Mouse (Mus musculus): ENCODE measurements around the gene Vmn2r59. TPM values are rescaled to one million over a fixed set of nuclear protein-coding genes. Genes with fewer than 3 reads are reported as not detected.

Gene Vmn2r59
- under 1 TPM in 1 of 2 experiments, not detected in 1; 0.09 TPM for total RNA-seq (2023)

GRCm38 (mm10) chr7:42058923-42059322 lies at the start of gene Vmn2r59:
Vmn2r59 (minus strand) TSS chr7:42059023.

GRCm38 (mm10) chr7:42107470-42107869 lies 48.6 kb upstream of the Vmn2r59 start, which contains the start of gene Vmn2r60:
Vmn2r60 (plus strand) TSS chr7:42107770.

Other genes starting within 250 kb of the Vmn2r59 start
- not detected for gene Vmn2r58, start 186.3 kb downstream of the Vmn2r59 start, total RNA-seq (2023)
- gene Vmn2r60, start 48.7 kb upstream of the Vmn2r59 start, total RNA-seq (2023) = under 1 TPM in 1 of 2 experiments, not detected in 1; 0.02 TPM
- gene Vmn2r61, start 201.0 kb upstream of the Vmn2r59 start, total RNA-seq (2023) = not detected

All from neutrophil, adult 83 days (primary cell).